Mouse (Mus musculus): ENCODE measurements around the gene Ppa1. TPM values are rescaled to one million over a fixed set of nuclear protein-coding genes. Genes with fewer than 3 reads are reported as not detected.
A peak's percentile ranks its signal among the peaks of the same experiment; 100 is the strongest.

Gene Ppa1
- total RNA-seq, 1 experiment, result 262 TPM

GRCm38 (mm10) chr10:61680015-61680913 lies 31.9 kb downstream of the Ppa1 start, which contains the start of gene Sar1a:
Gene Sar1a (plus strand): TSS chr10:61680299.
- no peak for TF ChIP-seq ZNF384 (IDR thresholded peaks at IDR 0.05; ENCODE audit: low read depth, low read length)
- no peak for TF ChIP-seq CHD2 (IDR thresholded peaks at IDR 0.05; ENCODE audit: low read depth, low read length)
- no peak for TF ChIP-seq MAFK (IDR thresholded peaks at IDR 0.05; ENCODE audit: insufficient read depth, low read depth, low read length)
- no peak; the same call in 1 of the 2 replicates for TF ChIP-seq HCFC1 (IDR thresholded peaks at IDR 0.05; ENCODE audit: borderline replicate concordance, insufficient read depth, low read length)
- no peak for TF ChIP-seq ZC3H11A (IDR thresholded peaks at IDR 0.05; ENCODE audit: borderline replicate concordance, low read depth, low read length)
- Histone ChIP-seq H3K9me3 (ENCODE audit: control insufficient read depth, insufficient read depth, low read depth, low read length) (no peaks in the 10 kb centered on the region), H3K27ac (ENCODE audit: insufficient read depth, low read depth, low read length, poor library complexity, severe bottlenecking) (peak within 1 kb of the TSS; percentile 62; the same call in 1 of the 2 replicates), H3K4me1 (ENCODE audit: control insufficient read depth in 2 of 2, insufficient read depth in 2 of 2, low read length in 2 of 2, poor library complexity in 1 of 2) (peaks cover 3 to 4% of the 10 kb centered on the region in 2 experiments; a peak in 3 of 4 replicates), H3K9ac (ENCODE audit: insufficient read depth, low read depth, low read length, poor library complexity, severe bottlenecking) (peak within 1 kb of the TSS; percentile 94), H3K36me3 (ENCODE audit: control insufficient read depth, insufficient read depth, low read length, poor library complexity, severe bottlenecking) (peaks cover 3% of the 10 kb centered on the region), H3K4me3 (ENCODE audit: insufficient read depth in 1 of 2, low read depth in 1 of 2, low read length in 2 of 2, poor library complexity in 1 of 2, severe bottlenecking in 1 of 2) (peak within 1 kb of the TSS; percentile 99 to 100)
- in situ Hi-C loops (cut with MboI; ENCODE audit: low sequenced_read_pairs in 2 of 2, unreplicated experiment in 2 of 2), result no loop called here
- DNase-seq (ENCODE audit: low read depth, low spot score), result peak; percentile 94

GRCm38 (mm10) chr10:61689405-61689804 lies 41.1 kb downstream of the Ppa1 start:
- H3K9me3 ChIP-seq (ENCODE audit: control insufficient read depth, insufficient read depth, low read depth, low read length), result no peaks in the 10 kb centered on the region
- H3K4me3 ChIP-seq (ENCODE audit: insufficient read depth in 1 of 2, low read depth in 1 of 2, low read length in 2 of 2, poor library complexity in 1 of 2, severe bottlenecking in 1 of 2), result no peak overlapping the region
- in situ Hi-C loops (cut with MboI; ENCODE audit: low sequenced_read_pairs in 2 of 2, unreplicated experiment in 2 of 2), result no loop called here
- no peak overlapping the region for H3K27ac ChIP-seq (ENCODE audit: insufficient read depth, low read depth, low read length, poor library complexity, severe bottlenecking)
- peaks cover 38% of the 10 kb centered on the region for H3K36me3 ChIP-seq (ENCODE audit: control insufficient read depth, insufficient read depth, low read length, poor library complexity, severe bottlenecking)
- H3K4me1 ChIP-seq (ENCODE audit: control insufficient read depth in 2 of 2, insufficient read depth in 2 of 2, low read length in 2 of 2, poor library complexity in 1 of 2), result no peaks in the 10 kb centered on the region
- DNase-seq (ENCODE audit: low read depth, low spot score), result no peak
- no peak overlapping the region for H3K9ac ChIP-seq (ENCODE audit: insufficient read depth, low read depth, low read length, poor library complexity, severe bottlenecking)
- TF ChIP-seq HCFC1 (IDR thresholded peaks at IDR 0.05; ENCODE audit: borderline replicate concordance, insufficient read depth, low read length), result no peak
- TF ChIP-seq ZC3H11A (IDR thresholded peaks at IDR 0.05; ENCODE audit: borderline replicate concordance, low read depth, low read length), result no peak
- no peak for TF ChIP-seq MAFK (IDR thresholded peaks at IDR 0.05; ENCODE audit: insufficient read depth, low read depth, low read length)
- TF ChIP-seq CHD2 (IDR thresholded peaks at IDR 0.05; ENCODE audit: low read depth, low read length), result no peak
- TF ChIP-seq ZNF384 (IDR thresholded peaks at IDR 0.05; ENCODE audit: low read depth, low read length), result no peak

- DNase-seq (ENCODE audit: low read depth, low spot score), result no peak
- TF ChIP-seq ZNF384 (IDR thresholded peaks at IDR 0.05; ENCODE audit: low read depth, low read length) (no peak), MAFK (IDR thresholded peaks at IDR 0.05; ENCODE audit: insufficient read depth, low read depth, low read length) (no peak), CHD2 (IDR thresholded peaks at IDR 0.05; ENCODE audit: low read depth, low read length) (no peak), HCFC1 (IDR thresholded peaks at IDR 0.05; ENCODE audit: borderline replicate concordance, insufficient read depth, low read length) (no peak), ZC3H11A (IDR thresholded peaks at IDR 0.05; ENCODE audit: borderline replicate concordance, low read depth, low read length) (no peak)
- Histone ChIP-seq H3K4me3 (ENCODE audit: insufficient read depth in 1 of 2, low read depth in 1 of 2, low read length in 2 of 2, poor library complexity in 1 of 2, severe bottlenecking in 1 of 2) (no peak overlapping the region), H3K9ac (ENCODE audit: insufficient read depth, low read depth, low read length, poor library complexity, severe bottlenecking) (no peak overlapping the region), H3K4me1 (ENCODE audit: control insufficient read depth in 2 of 2, insufficient read depth in 2 of 2, low read length in 2 of 2, poor library complexity in 1 of 2) (peaks cover 0 to 1% of the 10 kb centered on the region in 2 experiments; a peak in 1 of 4 replicates), H3K9me3 (ENCODE audit: control insufficient read depth, insufficient read depth, low read depth, low read length) (no peaks in the 10 kb centered on the region), H3K27ac (ENCODE audit: insufficient read depth, low read depth, low read length, poor library complexity, severe bottlenecking) (no peak overlapping the region), H3K36me3 (ENCODE audit: control insufficient read depth, insufficient read depth, low read length, poor library complexity, severe bottlenecking) (peaks cover 26% of the 10 kb centered on the region)
- in situ Hi-C loops (cut with MboI; ENCODE audit: low sequenced_read_pairs in 2 of 2, unreplicated experiment in 2 of 2), result no loop called here
These were observed 45.2 kb downstream of the Ppa1 start for GRCm38 (mm10) chr10:61693563-61693962.

- peaks cover 15% of the 10 kb centered on the region for H3K36me3 ChIP-seq (ENCODE audit: control insufficient read depth, insufficient read depth, low read length, poor library complexity, severe bottlenecking)
- peak; percentile 94 for DNase-seq (ENCODE audit: low read depth, low spot score)
- H3K27ac ChIP-seq (ENCODE audit: insufficient read depth, low read depth, low read length, poor library complexity, severe bottlenecking), result no peak within 1 kb of the TSS
- no peaks in the 10 kb centered on the region for H3K9me3 ChIP-seq (ENCODE audit: control insufficient read depth, insufficient read depth, low read depth, low read length)
- in situ Hi-C loops (cut with MboI; ENCODE audit: low sequenced_read_pairs in 2 of 2, unreplicated experiment in 2 of 2), result no loop called here
- H3K4me1 ChIP-seq (ENCODE audit: control insufficient read depth in 2 of 2, insufficient read depth in 2 of 2, low read length in 2 of 2, poor library complexity in 1 of 2), result peaks cover 0 to 1% of the 10 kb centered on the region in 2 experiments; a peak in 1 of 4 replicates
- peak within 1 kb of the TSS; percentile 89 to 96 for H3K4me3 ChIP-seq (ENCODE audit: insufficient read depth in 1 of 2, low read depth in 1 of 2, low read length in 2 of 2, poor library complexity in 1 of 2, severe bottlenecking in 1 of 2)
- TF ChIP-seq CHD2 (IDR thresholded peaks at IDR 0.05; ENCODE audit: low read depth, low read length) (peak; percentile 72; the same call in 1 of the 2 replicates), MAFK (IDR thresholded peaks at IDR 0.05; ENCODE audit: insufficient read depth, low read depth, low read length) (no peak), ZNF384 (IDR thresholded peaks at IDR 0.05; ENCODE audit: low read depth, low read length) (no peak), HCFC1 (IDR thresholded peaks at IDR 0.05; ENCODE audit: borderline replicate concordance, insufficient read depth, low read length) (peak; percentile 86), ZC3H11A (IDR thresholded peaks at IDR 0.05; ENCODE audit: borderline replicate concordance, low read depth, low read length) (peak; percentile 52; the same call in 1 of the 2 replicates)
- peak within 1 kb of the TSS; percentile 88 for H3K9ac ChIP-seq (ENCODE audit: insufficient read depth, low read depth, low read length, poor library complexity, severe bottlenecking)
These were observed 46.7 kb downstream of the Ppa1 start, which contains the start of gene Tysnd1 for GRCm38 (mm10) chr10:61694870-61695670. Gene Tysnd1 (plus strand): TSS chr10:61695514.
